In the genomic region with DNA sequence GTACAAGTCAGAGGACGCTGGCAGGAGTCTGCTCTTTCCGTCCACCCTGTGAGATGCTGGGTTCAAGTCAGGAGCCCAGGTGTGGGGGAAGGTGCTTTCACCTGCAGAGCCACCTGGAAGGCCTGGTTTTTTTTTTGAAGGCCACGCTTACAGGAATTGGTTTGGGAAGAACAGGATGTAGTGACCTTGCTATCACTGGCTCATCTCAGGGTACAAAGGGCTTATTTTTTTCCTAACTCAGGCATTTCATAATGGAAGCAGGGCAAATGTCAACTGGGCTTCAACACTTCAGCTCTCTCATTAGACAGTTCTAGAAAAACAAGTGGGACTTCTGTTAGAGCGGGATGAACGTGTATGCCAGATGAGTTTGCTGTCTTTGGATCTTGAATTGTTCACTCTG, we compare ENCODE assay signal across 45 mouse cellular contexts. TPM values are rescaled to one million over a fixed set of nuclear protein-coding genes. Genes with fewer than 3 reads are reported as not detected.
"Had no signal": no experiment of that assay in that cellular context is flagged by ENCODE, and none has a peak within 500 bp of the region (broad histone marks: within the 10 kb centered on the region; RNA-seq: fewer than 3 reads in every experiment).

No protein-coding gene starts in this region.

- ATAC-seq: liver, postnatal 0 days; lung, postnatal 0 days; midbrain, embryonic 13.5 days; midbrain, embryonic 15.5 days; midbrain, embryonic 16.5 days had no signal

- DNase-seq: left cerebral cortex, postnatal 4 days; liver; liver, embryonic 13.5 days; liver, postnatal 0 days; lung, adult 18-20 months; lung, adult 2 months; lung, embryonic 14.5 days; lung, postnatal 10 days; lung, postnatal 14 days; lung, postnatal 36 days; lung, postnatal 4 days; midbrain, embryonic 14.5 days had no signal

- H3K4me2 ChIP-seq: limb, embryonic 12.5 days; limb, embryonic 13.5 days; limb, embryonic 15.5 days; liver, embryonic 11.5 days; liver, embryonic 13.5 days; liver, embryonic 15.5 days; lung, embryonic 14.5 days; lung, embryonic 15.5 days; midbrain, embryonic 11.5 days; midbrain, embryonic 12.5 days; midbrain, embryonic 13.5 days; midbrain, embryonic 15.5 days; neural tube, embryonic 12.5 days had no signal

- H3K4me3 ChIP-seq: limb, embryonic 10.5 days; limb, embryonic 12.5 days; limb, embryonic 13.5 days; limb, embryonic 15.5 days; liver, embryonic 13.5 days; liver, embryonic 15.5 days; lung, embryonic 15.5 days; megakaryocyte, embryonic 14.5 days; midbrain, embryonic 10.5 days; midbrain, embryonic 12.5 days; midbrain, embryonic 13.5 days; midbrain, embryonic 15.5 days; myocyte; neural tube, embryonic 12.5 days had no signal

- H3K9ac ChIP-seq: limb, embryonic 12.5 days; limb, embryonic 13.5 days; limb, embryonic 15.5 days; liver, embryonic 13.5 days; liver, embryonic 14.5 days; liver, embryonic 15.5 days; liver, postnatal 0 days; lung, embryonic 14.5 days; lung, embryonic 15.5 days; midbrain, embryonic 12.5 days; midbrain, embryonic 13.5 days; midbrain, embryonic 15.5 days; neural tube, embryonic 12.5 days had no signal

- H3K27me3 ChIP-seq: limb, embryonic 13.5 days; limb, embryonic 15.5 days; liver, embryonic 13.5 days; liver, embryonic 15.5 days; lung, embryonic 15.5 days; midbrain, embryonic 12.5 days; midbrain, embryonic 13.5 days; midbrain, embryonic 15.5 days; neural tube, embryonic 12.5 days had no signal

- H3K4me1 ChIP-seq: liver, embryonic 13.5 days; liver, embryonic 15.5 days; lung, embryonic 15.5 days had no signal

- H3K36me3 ChIP-seq: limb, embryonic 10.5 days; limb, embryonic 12.5 days; limb, embryonic 13.5 days; limb, embryonic 15.5 days; liver, embryonic 13.5 days; liver, embryonic 15.5 days; lung, embryonic 15.5 days; midbrain, embryonic 10.5 days; midbrain, embryonic 12.5 days; midbrain, embryonic 13.5 days; midbrain, embryonic 15.5 days; neural tube, embryonic 12.5 days had no signal

- H3K9me3 ChIP-seq: limb, embryonic 10.5 days; limb, embryonic 12.5 days; limb, embryonic 13.5 days; limb, embryonic 15.5 days; liver, embryonic 13.5 days; liver, embryonic 15.5 days; lung, embryonic 15.5 days; megakaryocyte, embryonic 14.5 days; midbrain, embryonic 10.5 days; midbrain, embryonic 12.5 days; midbrain, embryonic 13.5 days; midbrain, embryonic 15.5 days; neural tube, embryonic 12.5 days had no signal

- H3K27ac ChIP-seq: limb, embryonic 10.5 days; limb, embryonic 12.5 days; limb, embryonic 13.5 days; limb, embryonic 15.5 days; liver, embryonic 13.5 days; liver, embryonic 14.5 days; liver, embryonic 15.5 days; lung, embryonic 15.5 days; macrophage; midbrain, embryonic 10.5 days; midbrain, embryonic 12.5 days; midbrain, embryonic 13.5 days; midbrain, embryonic 15.5 days; neural tube, embryonic 12.5 days had no signal

RNA-seq across cellular contexts. Expression of a gene that starts 14.1 kb away (rescaled TPM):
- total RNA-seq: left cerebral cortex, adult 8-10 months; left cerebral cortex, postnatal 10 days; left cerebral cortex, postnatal 14 days; left cerebral cortex, postnatal 25 days; left cerebral cortex, postnatal 36 days; left cerebral cortex, postnatal 4 days; megakaryocyte progenitor cell, adult 5-6 weeks; megakaryocyte, adult 5-6 weeks; megakaryocyte-erythroid progenitor cell, adult 5-6 weeks; midbrain, postnatal 0 days; monocyte, adult 5-6 weeks had no signal
- polyA plus RNA-seq: limb, embryonic 10.5 days; limb, embryonic 11.5 days; limb, embryonic 12.5 days; limb, embryonic 13.5 days; limb, embryonic 15.5 days; lung, embryonic 14.5 days; lung, embryonic 15.5 days; macrophage; midbrain, embryonic 10.5 days; midbrain, embryonic 11.5 days; midbrain, embryonic 12.5 days; midbrain, embryonic 13.5 days; midbrain, embryonic 14.5 days; midbrain, embryonic 15.5 days; midbrain, embryonic 16.5 days; myocyte; neural tube, embryonic 11.5 days; neural tube, embryonic 12.5 days had no signal

RNA-seq across cellular contexts. Expression of a gene that starts 35.2 kb away (rescaled TPM):
- total RNA-seq: left cerebral cortex, postnatal 10 days; left cerebral cortex, postnatal 14 days; left cerebral cortex, postnatal 4 days; megakaryocyte progenitor cell, adult 5-6 weeks; megakaryocyte, adult 5-6 weeks; megakaryocyte-erythroid progenitor cell, adult 5-6 weeks; midbrain, postnatal 0 days; monocyte, adult 5-6 weeks had no signal
- polyA plus RNA-seq: limb, embryonic 10.5 days; limb, embryonic 11.5 days; limb, embryonic 12.5 days; limb, embryonic 13.5 days; limb, embryonic 14.5 days; limb, embryonic 15.5 days; liver, embryonic 11.5 days; liver, embryonic 13.5 days; liver, embryonic 14.5 days; liver, embryonic 15.5 days; liver, embryonic 16.5 days; lung, embryonic 14.5 days; macrophage; midbrain, embryonic 11.5 days; midbrain, embryonic 12.5 days; midbrain, embryonic 13.5 days; midbrain, embryonic 14.5 days; midbrain, embryonic 15.5 days; midbrain, embryonic 16.5 days; midbrain, postnatal 0 days; myocyte; neural tube, embryonic 11.5 days; neural tube, embryonic 12.5 days had no signal

RNA-seq across cellular contexts. Expression of a gene that starts 42.3 kb away (rescaled TPM):
- total RNA-seq: left cerebral cortex, postnatal 25 days; megakaryocyte progenitor cell, adult 5-6 weeks; megakaryocyte, adult 5-6 weeks; megakaryocyte-erythroid progenitor cell, adult 5-6 weeks; monocyte, adult 5-6 weeks had no signal
- polyA plus RNA-seq: liver, embryonic 13.5 days; macrophage had no signal
